Comparison of ENCODE assay signal across 8 mouse cellular contexts in genomic region chr10:44233351-44233750, GRCm38 (mm10). TPM values are rescaled to one million over a fixed set of nuclear protein-coding genes. Genes with fewer than 3 reads are reported as not detected.
A peak's percentile ranks its signal among the peaks of the same experiment; 100 is the strongest.
DNase-seq lines count a peak whose midpoint lies in the region; ATAC-seq and TF ChIP-seq lines count a peak whose summit lies in the region.
"Not testable (repeated sequence)": the region's sequence is repeated elsewhere in the genome, so short reads cannot be mapped to it uniquely, and the experiment has no call there.

No protein-coding gene starts in this region.

- peak; percentile 49 to 54; a peak in 3 of 4 replicates for TF ChIP-seq CTCF in CH12.LX (conservative IDR thresholded peaks at IDR 0.05 in 1 of 2, IDR thresholded peaks at IDR 0.05 in 1 of 2; ENCODE audit: low read depth in 2 of 2, low read length in 2 of 2)
- TF ChIP-seq CTCF in layer of hippocampus, adult 2 months (conservative IDR thresholded peaks at IDR 0.05) = peak; percentile 77
- peak; percentile 27; the same call in 1 of the 2 replicates for TF ChIP-seq CTCF in lung, embryonic 14.5 days (IDR thresholded peaks at IDR 0.05; ENCODE audit: low read depth)

- not testable (repeated sequence) for H3K27me3 ChIP-seq in CH12.LX (replicated peaks); hindbrain, embryonic 10.5 days (ENCODE audit: insufficient read depth, poor library complexity, severe bottlenecking); lung, embryonic 14.5 days (ENCODE audit: insufficient read depth, low read length)

- peak; percentile 45 for DNase-seq in CH12.LX (ENCODE audit: extremely low read depth)
- peak; percentile 63 for DNase-seq in adrenal gland, postnatal 10 days
- DNase-seq in embryo, embryonic 10 days (ENCODE audit: low spot score) = peak; percentile 16
- DNase-seq in hindbrain, embryonic 10.5 days (ENCODE audit: low spot score) = peak; percentile 6
- peak; percentile 8 to 63 for DNase-seq in layer of hippocampus, adult 2 months (ENCODE audit: low spot score in 2 of 2)
- peak; percentile 24 for DNase-seq in lung, embryonic 14.5 days
- DNase-seq in right cerebral cortex, postnatal 14 days = peak; percentile 20
- DNase-seq in urinary bladder, postnatal 14 days (ENCODE audit: low spot score) = peak; percentile 44

- not testable (repeated sequence) for H3K27ac ChIP-seq in CH12.LX (ENCODE audit: insufficient read depth, low read depth); hindbrain, embryonic 10.5 days; layer of hippocampus, adult 2 months; lung, embryonic 14.5 days (ENCODE audit: low read depth)

- in situ Hi-C loops in CH12.LX (cut with MboI; ENCODE audit: low pct_ligation_motif_present, low pct_unique_long_range_greater_than_20kb, low sequenced_read_pairs) = not testable (repeated sequence)

- not testable (repeated sequence) for H3K79me2 ChIP-seq in CH12.LX (replicated peaks; ENCODE audit: control insufficient read depth, extremely low read depth, insufficient read depth, poor library complexity, severe bottlenecking)

- not testable (repeated sequence) for TF ChIP-seq RAD21 in CH12.LX (IDR thresholded peaks at IDR 0.05; ENCODE audit: low read depth, low read length)

- 7% methylated on average over 1 of the region's 1 CpGs for WGBS in hindbrain, embryonic 10.5 days
- WGBS in lung, embryonic 14.5 days = 4% methylated on average over 1 of the region's 1 CpGs

- ATAC-seq in lung, embryonic 14.5 days (ENCODE audit: insufficient read depth) = not testable (repeated sequence)

- dilution Hi-C loops in CH12.LX (cut with MboI; ENCODE audit: extremely low pct_ligation_motif_present, extremely low pct_unique_long_range_greater_than_20kb, low sequenced_read_pairs) = not testable (repeated sequence)

- not testable (repeated sequence) for H3K36me3 ChIP-seq in CH12.LX (replicated peaks in 1 of 2; ENCODE audit: control insufficient read depth in 1 of 2, insufficient read depth in 1 of 2, low read length in 1 of 2); hindbrain, embryonic 10.5 days; lung, embryonic 14.5 days (ENCODE audit: insufficient read depth)

- TF ChIP-seq POLR2A in CH12.LX (IDR thresholded peaks at IDR 0.05; ENCODE audit: low read depth, low read length) = not testable (repeated sequence)

- TF ChIP-seq EP300 in CH12.LX (IDR thresholded peaks at IDR 0.05; ENCODE audit: low read length) = not testable (repeated sequence)

- H3K9me3 ChIP-seq in CH12.LX (replicated peaks; ENCODE audit: low read length); hindbrain, embryonic 10.5 days; lung, embryonic 14.5 days (ENCODE audit: low read depth, low read length): not testable (repeated sequence)

- not testable (repeated sequence) for H3K4me3 ChIP-seq in CH12.LX (replicated peaks in 1 of 3; ENCODE audit: low read depth in 2 of 3, low read length in 2 of 3, poor library complexity in 1 of 3); hindbrain, embryonic 10.5 days; layer of hippocampus, adult 2 months; lung, embryonic 14.5 days (ENCODE audit: low read depth, low read length)

- not testable (repeated sequence) for H3K4me1 ChIP-seq in CH12.LX (ENCODE audit: control insufficient read depth in 1 of 2, insufficient read depth in 2 of 2); hindbrain, embryonic 10.5 days (replicated peaks); lung, embryonic 14.5 days (ENCODE audit: insufficient read depth)

- not testable (repeated sequence) for H3K9ac ChIP-seq in CH12.LX (ENCODE audit: insufficient read depth, low read depth); lung, embryonic 14.5 days

- H3K4me2 ChIP-seq in CH12.LX (ENCODE audit: insufficient read depth, low read depth, poor library complexity, severe bottlenecking); lung, embryonic 14.5 days: not testable (repeated sequence)

TF ChIP-seq in CH12.LX, 34 proteins besides CTCF, POLR2A, EP300 and RAD21:
- TF ChIP-seq SMC3 (IDR thresholded peaks at IDR 0.05; ENCODE audit: low read depth, low read length) = peak; percentile 16; the same call in 1 of the 2 replicates

RNA-seq across cellular contexts. Expression of gene Atg5, which starts 34.8 kb away (rescaled TPM):
- total RNA-seq in CH12.LX (2012; rRNA removed) (15.6 and 21.1 TPM in 2 replicates), CH12.LX (2014; rRNA removed) (47.5 and 52.9 TPM in 2 replicates)
- polyA plus RNA-seq in CH12.LX (2012; ENCODE audit: insufficient read length, low read depth) = 30.0 and 34.7 TPM in 2 replicates
- 10 to 100 TPM; 23.0 to 23.1 TPM for total RNA-seq in adrenal gland, postnatal 10 days (2021)
- polyA plus RNA-seq in hindbrain, embryonic 10.5 days (2016; fragmentation: Nextera tagmentation; extraction: Ambion mirVana) = 52.5 and 61.5 TPM in 2 replicates
- total RNA-seq in layer of hippocampus, adult 2 months (2021) = 10 to 100 TPM; 20.0 to 21.8 TPM
- polyA plus RNA-seq in lung, embryonic 14.5 days (2014; fragmentation: Nextera tagmentation; extraction: Ambion mirVana) = 52.0 and 52.6 TPM in 2 replicates

Comparison
In these comparisons a context has a peak if more than half of its experiments do, and no peak if none do; other contexts are left out.
1. DNase-seq: peak in every context shown above with its lines; median percentile 63 in adrenal gland, postnatal 10 days; 45 in CH12.LX; 44 in urinary bladder, postnatal 14 days; 36 in layer of hippocampus, adult 2 months; 24 in lung, embryonic 14.5 days; 20 in right cerebral cortex, postnatal 14 days; 16 in embryo, embryonic 10 days; 6 in hindbrain, embryonic 10.5 days.
2. CTCF ChIP-seq: peak in every context shown above with its lines; median percentile 77 in layer of hippocampus, adult 2 months; 52 in CH12.LX; 27 in lung, embryonic 14.5 days.